Mouse (Mus musculus): ENCODE results near the gene Lhx5. TPM values are rescaled to one million over a fixed set of nuclear protein-coding genes. Genes with fewer than 3 reads are reported as not detected.

The Lhx5 gene
- polyA plus RNA-seq, 1 experiment from 2014 or later = not detected

GRCm38 (mm10) chr5:120471538-120471937 is 40.0 kb downstream of the Lhx5 start:
- Histone ChIP-seq H3K4me1 (ENCODE audit: insufficient read depth, low read length) (no peaks in the 10 kb centered on the region), H3K4me3 (ENCODE audit: low read length) (no peak overlapping the region), H3K9ac (replicated peaks; ENCODE audit: low read length) (no peak overlapping the region), H3K27ac (ENCODE audit: low read length) (no peak overlapping the region), H3K9me3 (ENCODE audit: low read length) (no peaks in the 10 kb centered on the region), H3K36me3 (ENCODE audit: insufficient read depth, low read length) (no peaks in the 10 kb centered on the region), H3K4me2 (replicated peaks; ENCODE audit: low read depth, low read length) (no peak overlapping the region), H3K27me3 (ENCODE audit: insufficient read depth, low read length) (no peaks in the 10 kb centered on the region)
- ATAC-seq (ENCODE audit: low FRiP score, low TSS enrichment) = no peak
- 44% methylated on average over 4 of the region's 4 CpGs for WGBS

GRCm38 (mm10) chr5:120472770-120473169 is 41.3 kb downstream of the Lhx5 start, which contains the start of gene Sdsl:
TSS of gene Sdsl (minus strand) at chr5:120472810.
- Histone ChIP-seq H3K9me3 (ENCODE audit: low read length) (no peaks in the 10 kb centered on the region), H3K4me1 (ENCODE audit: insufficient read depth, low read length) (no peaks in the 10 kb centered on the region), H3K36me3 (ENCODE audit: insufficient read depth, low read length) (no peaks in the 10 kb centered on the region), H3K27me3 (ENCODE audit: insufficient read depth, low read length) (no peaks in the 10 kb centered on the region), H3K4me3 (ENCODE audit: low read length) (no peak within 1 kb of the TSS), H3K27ac (ENCODE audit: low read length) (no peak within 1 kb of the TSS), H3K4me2 (replicated peaks; ENCODE audit: low read depth, low read length) (no peak within 1 kb of the TSS), H3K9ac (replicated peaks; ENCODE audit: low read length) (no peak within 1 kb of the TSS)
- no peak for ATAC-seq (ENCODE audit: low FRiP score, low TSS enrichment)
- 66% methylated on average over 8 of the region's 8 CpGs for WGBS

GRCm38 (mm10) chr5:120473361-120473760 is 41.9 kb downstream of the Lhx5 start:
- H3K4me3 ChIP-seq (ENCODE audit: low read length) = no peak overlapping the region
- no peaks in the 10 kb centered on the region for H3K36me3 ChIP-seq (ENCODE audit: insufficient read depth, low read length)
- no peaks in the 10 kb centered on the region for H3K4me1 ChIP-seq (ENCODE audit: insufficient read depth, low read length)
- no peak overlapping the region for H3K27ac ChIP-seq (ENCODE audit: low read length)
- no peak overlapping the region for H3K4me2 ChIP-seq (replicated peaks; ENCODE audit: low read depth, low read length)
- WGBS = 95% methylated on average over 2 of the region's 2 CpGs
- no peaks in the 10 kb centered on the region for H3K27me3 ChIP-seq (ENCODE audit: insufficient read depth, low read length)
- H3K9ac ChIP-seq (replicated peaks; ENCODE audit: low read length) = no peak overlapping the region
- ATAC-seq (ENCODE audit: low FRiP score, low TSS enrichment) = no peak
- no peaks in the 10 kb centered on the region for H3K9me3 ChIP-seq (ENCODE audit: low read length)

GRCm38 (mm10) chr5:120475861-120476260 is 44.4 kb downstream of the Lhx5 start:
- no peak overlapping the region for H3K27ac ChIP-seq (ENCODE audit: low read length)
- no peak overlapping the region for H3K9ac ChIP-seq (replicated peaks; ENCODE audit: low read length)
- no peak overlapping the region for H3K4me3 ChIP-seq (ENCODE audit: low read length)
- ATAC-seq (ENCODE audit: low FRiP score, low TSS enrichment) = no peak
- WGBS = 62% methylated on average over 8 of the region's 8 CpGs
- H3K27me3 ChIP-seq (ENCODE audit: insufficient read depth, low read length) = no peaks in the 10 kb centered on the region
- H3K4me2 ChIP-seq (replicated peaks; ENCODE audit: low read depth, low read length) = 0 out of 2 replicates have a peak overlapping the region, but pooled peaks have one; percentile 16
- no peaks in the 10 kb centered on the region for H3K4me1 ChIP-seq (ENCODE audit: insufficient read depth, low read length)
- H3K9me3 ChIP-seq (ENCODE audit: low read length) = no peaks in the 10 kb centered on the region
- no peaks in the 10 kb centered on the region for H3K36me3 ChIP-seq (ENCODE audit: insufficient read depth, low read length)

- H3K4me2 ChIP-seq (replicated peaks; ENCODE audit: low read depth, low read length) = 0 out of 2 replicates have a peak within 1 kb of the TSS, but pooled peaks have one; percentile 16
- H3K36me3 ChIP-seq (ENCODE audit: insufficient read depth, low read length) = no peaks in the 10 kb centered on the region
- no peak within 1 kb of the TSS for H3K27ac ChIP-seq (ENCODE audit: low read length)
- no peak within 1 kb of the TSS for H3K4me3 ChIP-seq (ENCODE audit: low read length)
- 14% methylated on average over 13 of the region's 13 CpGs for WGBS
- H3K4me1 ChIP-seq (ENCODE audit: insufficient read depth, low read length) = no peaks in the 10 kb centered on the region
- no peaks in the 10 kb centered on the region for H3K27me3 ChIP-seq (ENCODE audit: insufficient read depth, low read length)
- no peak within 1 kb of the TSS for H3K9ac ChIP-seq (replicated peaks; ENCODE audit: low read length)
- H3K9me3 ChIP-seq (ENCODE audit: low read length) = no peaks in the 10 kb centered on the region
- peak; percentile 23; the same call in 1 of the 2 replicates for ATAC-seq (ENCODE audit: low FRiP score, low TSS enrichment)
These were observed 44.8 kb downstream of the Lhx5 start, which contains the start of gene Sds for GRCm38 (mm10) chr5:120476296-120476695. TSS of gene Sds (plus strand) at chr5:120476526.

GRCm38 (mm10) chr5:120477993-120478392 is 46.5 kb downstream of the Lhx5 start:
- Histone ChIP-seq H3K4me3 (ENCODE audit: low read length) (no peak overlapping the region), H3K27me3 (ENCODE audit: insufficient read depth, low read length) (no peaks in the 10 kb centered on the region), H3K4me1 (ENCODE audit: insufficient read depth, low read length) (no peaks in the 10 kb centered on the region), H3K9ac (replicated peaks; ENCODE audit: low read length) (no peak overlapping the region), H3K9me3 (ENCODE audit: low read length) (no peaks in the 10 kb centered on the region), H3K36me3 (ENCODE audit: insufficient read depth, low read length) (no peaks in the 10 kb centered on the region), H3K4me2 (replicated peaks; ENCODE audit: low read depth, low read length) (no peak overlapping the region), H3K27ac (ENCODE audit: low read length) (no peak overlapping the region)
- ATAC-seq (ENCODE audit: low FRiP score, low TSS enrichment) = no peak
- WGBS = 87% methylated on average over 5 of the region's 5 CpGs

GRCm38 (mm10) chr5:120479538-120479937 is 48.0 kb downstream of the Lhx5 start:
- H3K36me3 ChIP-seq (ENCODE audit: insufficient read depth, low read length) = no peaks in the 10 kb centered on the region
- WGBS = 71% methylated on average over 4 of the region's 4 CpGs
- no peak overlapping the region for H3K27ac ChIP-seq (ENCODE audit: low read length)
- no peak overlapping the region for H3K9ac ChIP-seq (replicated peaks; ENCODE audit: low read length)
- no peaks in the 10 kb centered on the region for H3K27me3 ChIP-seq (ENCODE audit: insufficient read depth, low read length)
- no peaks in the 10 kb centered on the region for H3K4me1 ChIP-seq (ENCODE audit: insufficient read depth, low read length)
- ATAC-seq (ENCODE audit: low FRiP score, low TSS enrichment) = no peak
- H3K4me2 ChIP-seq (replicated peaks; ENCODE audit: low read depth, low read length) = no peak overlapping the region
- no peaks in the 10 kb centered on the region for H3K9me3 ChIP-seq (ENCODE audit: low read length)
- no peak overlapping the region for H3K4me3 ChIP-seq (ENCODE audit: low read length)

GRCm38 (mm10) chr5:120481205-120481604 is 49.7 kb downstream of the Lhx5 start:
- no peaks in the 10 kb centered on the region for H3K9me3 ChIP-seq (ENCODE audit: low read length)
- no peak overlapping the region for H3K9ac ChIP-seq (replicated peaks; ENCODE audit: low read length)
- H3K4me2 ChIP-seq (replicated peaks; ENCODE audit: low read depth, low read length) = no peak overlapping the region
- H3K27ac ChIP-seq (ENCODE audit: low read length) = no peak overlapping the region
- H3K4me1 ChIP-seq (ENCODE audit: insufficient read depth, low read length) = no peaks in the 10 kb centered on the region
- no peaks in the 10 kb centered on the region for H3K27me3 ChIP-seq (ENCODE audit: insufficient read depth, low read length)
- H3K36me3 ChIP-seq (ENCODE audit: insufficient read depth, low read length) = peaks cover 11% of the 10 kb centered on the region
- WGBS = 58% methylated on average over 9 of the region's 9 CpGs
- no peak overlapping the region for H3K4me3 ChIP-seq (ENCODE audit: low read length)
- ATAC-seq (ENCODE audit: low FRiP score, low TSS enrichment) = no peak

- no peak for ATAC-seq (ENCODE audit: low FRiP score, low TSS enrichment)
- H3K27ac ChIP-seq (ENCODE audit: low read length) = no peak overlapping the region
- no peak overlapping the region for H3K9ac ChIP-seq (replicated peaks; ENCODE audit: low read length)
- H3K27me3 ChIP-seq (ENCODE audit: insufficient read depth, low read length) = no peaks in the 10 kb centered on the region
- WGBS = 82% methylated on average over 19 of the region's 19 CpGs
- H3K36me3 ChIP-seq (ENCODE audit: insufficient read depth, low read length) = peaks cover 25% of the 10 kb centered on the region
- H3K4me2 ChIP-seq (replicated peaks; ENCODE audit: low read depth, low read length) = no peak overlapping the region
- no peaks in the 10 kb centered on the region for H3K9me3 ChIP-seq (ENCODE audit: low read length)
- H3K4me1 ChIP-seq (ENCODE audit: insufficient read depth, low read length) = no peaks in the 10 kb centered on the region
- no peak overlapping the region for H3K4me3 ChIP-seq (ENCODE audit: low read length)
These were observed 51.9 kb downstream of the Lhx5 start for GRCm38 (mm10) chr5:120483399-120483798.

GRCm38 (mm10) chr5:120487844-120488243 is 56.3 kb downstream of the Lhx5 start:
- WGBS = 84% methylated on average over 8 of the region's 8 CpGs
- no peaks in the 10 kb centered on the region for H3K9me3 ChIP-seq (ENCODE audit: low read length)
- peaks cover 30% of the 10 kb centered on the region for H3K36me3 ChIP-seq (ENCODE audit: insufficient read depth, low read length)
- no peak overlapping the region for H3K4me2 ChIP-seq (replicated peaks; ENCODE audit: low read depth, low read length)
- no peak overlapping the region for H3K27ac ChIP-seq (ENCODE audit: low read length)
- H3K4me3 ChIP-seq (ENCODE audit: low read length) = no peak overlapping the region
- no peak for ATAC-seq (ENCODE audit: low FRiP score, low TSS enrichment)
- H3K9ac ChIP-seq (replicated peaks; ENCODE audit: low read length) = no peak overlapping the region
- H3K4me1 ChIP-seq (ENCODE audit: insufficient read depth, low read length) = no peaks in the 10 kb centered on the region
- no peaks in the 10 kb centered on the region for H3K27me3 ChIP-seq (ENCODE audit: insufficient read depth, low read length)

All from kidney, embryonic 16.5 days (tissue).